Mouse (Mus musculus) heart, embryonic 15.5 days (tissue): Measurements from ENCODE around the gene Atrnl1. TPM values are rescaled to one million over a fixed set of nuclear protein-coding genes. Genes with fewer than 3 reads are reported as not detected.

Experiments
- ATAC-seq: fragments of 200-750 bp; cut with Nextera tagmentation; replicated peaks from 2 replicates; pipeline ENCODE4 v1.8.0; 2017; ENCODE audit warnings: low read depth, moderate TSS enrichment; ENCODE audit not compliant: insufficient number of reproducible peaks, insufficient read depth, low FRiP score
- H3K27ac ChIP-seq: fragments of 300-500 bp; sonication (generic); 2 replicates; pipeline ENCODE4 v1.5.1; 2015; ENCODE audit warnings: mild to moderate bottlenecking, inconsistent platforms
- H3K27me3 ChIP-seq: fragments of 300-500 bp; sonication (generic); 2 replicates; pipeline ENCODE4 v1.6.1; 2015; ENCODE audit warnings: inconsistent platforms
- H3K36me3 ChIP-seq: fragments of 300-500 bp; sonication (generic); 2 replicates; pipeline ENCODE4 v1.6.1; 2015; ENCODE audit warnings: mild to moderate bottlenecking, inconsistent platforms
- H3K4me1 ChIP-seq: fragments of 300-500 bp; sonication (generic); replicated peaks from 2 replicates; pipeline ENCODE4 v1.6.1; 2015; ENCODE audit warnings: inconsistent platforms
- H3K4me2 ChIP-seq: fragments of 300-500 bp; sonication (generic); 2 replicates; pipeline ENCODE4 v1.6.1; 2015; ENCODE audit warnings: inconsistent platforms, mild to moderate bottlenecking, moderate library complexity
- H3K4me3 ChIP-seq: fragments of 300-500 bp; sonication (generic); 2 replicates; pipeline ENCODE4 v1.5.1; 2015; ENCODE audit warnings: mild to moderate bottlenecking, inconsistent platforms
- H3K9ac ChIP-seq: fragments of 300-500 bp; sonication (generic); 2 replicates; pipeline ENCODE4 v1.6.1; 2015; ENCODE audit warnings: mild to moderate bottlenecking, inconsistent platforms
- H3K9me3 ChIP-seq: fragments of 300-500 bp; sonication (generic); replicated peaks from 2 replicates; pipeline ENCODE4 v1.6.1; 2016; ENCODE audit warnings: inconsistent platforms
- whole genome bisulfite sequencing: fragments of 180-500 bp; shearing (Covaris S2); methylation state at CpG from one replicate; pipeline ENCODE4 v1.1.7; 2015; ENCODE audit warnings: mixed read lengths; 5-methylcytosine and 5-hydroxymethylcytosine counted together
- polyA plus RNA-seq: library from polyadenylated mRNA; unstranded; fragments of >200 nt; fragmentation: Nextera tagmentation; extraction: Ambion mirVana; gene quantifications from 2 replicates; pipeline ENCODE4 v1.2.1, GENCODE M21; 2015

Atrnl1 gene
- polyA plus RNA-seq, 1 experiment from 2014 or later = 2.9 TPM

GRCm38 (mm10) chr19:57589516-57589915 lies 21.3 kb upstream of the Atrnl1 start:
- no peak overlapping the region for H3K27ac ChIP-seq
- no peaks in the 10 kb centered on the region for H3K27me3 ChIP-seq
- peaks cover 3% of the 10 kb centered on the region for H3K4me1 ChIP-seq
- no peak overlapping the region for H3K9ac ChIP-seq
- no peaks in the 10 kb centered on the region for H3K36me3 ChIP-seq
- H3K4me3 ChIP-seq = no peak overlapping the region
- no peak overlapping the region for H3K4me2 ChIP-seq
- no peaks in the 10 kb centered on the region for H3K9me3 ChIP-seq
- ATAC-seq = no peak
- WGBS = 63% methylated on average over 9 of the region's 9 CpGs

- Histone ChIP-seq H3K9me3 (no peaks in the 10 kb centered on the region), H3K27me3 (no peaks in the 10 kb centered on the region), H3K9ac (no peak overlapping the region), H3K4me3 (no peak overlapping the region), H3K4me1 (peaks cover under 1% of the 10 kb centered on the region), H3K27ac (no peak overlapping the region), H3K36me3 (no peaks in the 10 kb centered on the region), H3K4me2 (no peak overlapping the region)
- ATAC-seq = no peak
- WGBS = 75% methylated on average over 5 of the region's 5 CpGs
These were observed 19.9 kb upstream of the Atrnl1 start for GRCm38 (mm10) chr19:57590895-57591294.

- H3K4me1 ChIP-seq = no peaks in the 10 kb centered on the region
- no peaks in the 10 kb centered on the region for H3K36me3 ChIP-seq
- H3K27me3 ChIP-seq = no peaks in the 10 kb centered on the region
- no peak overlapping the region for H3K4me3 ChIP-seq
- no peak overlapping the region for H3K4me2 ChIP-seq
- H3K9ac ChIP-seq = no peak overlapping the region
- ATAC-seq = no peak
- WGBS = 79% methylated on average over 10 of the region's 10 CpGs
- no peaks in the 10 kb centered on the region for H3K9me3 ChIP-seq
- H3K27ac ChIP-seq = no peak overlapping the region
These were observed 19.2 kb upstream of the Atrnl1 start for GRCm38 (mm10) chr19:57591631-57592030.

- Histone ChIP-seq H3K27ac (no peak overlapping the region), H3K9me3 (no peaks in the 10 kb centered on the region), H3K36me3 (no peaks in the 10 kb centered on the region), H3K4me3 (no peak overlapping the region), H3K4me2 (no peak overlapping the region), H3K27me3 (no peaks in the 10 kb centered on the region), H3K9ac (no peak overlapping the region), H3K4me1 (no peaks in the 10 kb centered on the region)
- 75% methylated on average over 2 of the region's 2 CpGs for WGBS
- ATAC-seq = no peak
These were observed 18.5 kb upstream of the Atrnl1 start for GRCm38 (mm10) chr19:57592355-57592754.

- no peak overlapping the region for H3K9ac ChIP-seq
- ATAC-seq = no peak
- 77% methylated on average over 8 of the region's 8 CpGs for WGBS
- no peaks in the 10 kb centered on the region for H3K27me3 ChIP-seq
- no peak overlapping the region for H3K27ac ChIP-seq
- H3K9me3 ChIP-seq = no peaks in the 10 kb centered on the region
- H3K4me3 ChIP-seq = no peak overlapping the region
- no peaks in the 10 kb centered on the region for H3K4me1 ChIP-seq
- H3K4me2 ChIP-seq = no peak overlapping the region
- no peaks in the 10 kb centered on the region for H3K36me3 ChIP-seq
These were observed 11.7 kb upstream of the Atrnl1 start for GRCm38 (mm10) chr19:57599126-57599525.

- WGBS = 57% methylated on average over 16 of the region's 16 CpGs
- no peak overlapping the region for H3K27ac ChIP-seq
- no peak overlapping the region for H3K4me2 ChIP-seq
These were observed 10.5 kb upstream of the Atrnl1 start for GRCm38 (mm10) chr19:57600233-57600929.

GRCm38 (mm10) chr19:57600930-57601328 lies 9.9 kb upstream of the Atrnl1 start:
- Histone ChIP-seq H3K4me2 (no peak overlapping the region), H3K4me3 (no peak overlapping the region), H3K9me3 (no peaks in the 10 kb centered on the region), H3K4me1 (no peaks in the 10 kb centered on the region), H3K9ac (no peak overlapping the region), H3K27me3 (no peaks in the 10 kb centered on the region), H3K27ac (no peak overlapping the region), H3K36me3 (no peaks in the 10 kb centered on the region)
- ATAC-seq = no peak
- WGBS = 82% methylated on average over 2 of the region's 2 CpGs

More at GRCm38 (mm10) chr19:57600233-57600929, 10.5 kb upstream of the Atrnl1 start:
- no peaks in the 10 kb centered on the region for H3K36me3 ChIP-seq
- no peaks in the 10 kb centered on the region for H3K27me3 ChIP-seq
- no peak overlapping the region for H3K9ac ChIP-seq
- no peaks in the 10 kb centered on the region for H3K4me1 ChIP-seq
- H3K9me3 ChIP-seq = no peaks in the 10 kb centered on the region
- ATAC-seq = no peak
- H3K4me3 ChIP-seq = no peak overlapping the region

- 38% methylated on average over 3 of the region's 3 CpGs for WGBS
- H3K27ac ChIP-seq = 0 out of 2 replicates have a peak overlapping the region, but pooled peaks have one; percentile 36
- H3K36me3 ChIP-seq = no peaks in the 10 kb centered on the region
- no peak overlapping the region for H3K9ac ChIP-seq
- no peaks in the 10 kb centered on the region for H3K27me3 ChIP-seq
- no peak overlapping the region for H3K4me3 ChIP-seq
- no peak overlapping the region for H3K4me2 ChIP-seq
- H3K9me3 ChIP-seq = no peaks in the 10 kb centered on the region
- H3K4me1 ChIP-seq = no peaks in the 10 kb centered on the region
- 0 out of 2 replicates have a peak, but pooled peaks have one; percentile 35 for ATAC-seq
These were observed 7.2 kb upstream of the Atrnl1 start for GRCm38 (mm10) chr19:57603593-57603992.

GRCm38 (mm10) chr19:57605941-57606340 lies 4.9 kb upstream of the Atrnl1 start:
- H3K27me3 ChIP-seq = no peaks in the 10 kb centered on the region
- no peak overlapping the region for H3K9ac ChIP-seq
- 75% methylated on average over 3 of the region's 3 CpGs for WGBS
- no peak for ATAC-seq
- H3K4me2 ChIP-seq = no peak overlapping the region
- H3K27ac ChIP-seq = no peak overlapping the region
- H3K4me1 ChIP-seq = peaks cover 3% of the 10 kb centered on the region; the same call in 1 of the 2 replicates
- H3K4me3 ChIP-seq = no peak overlapping the region
- H3K36me3 ChIP-seq = no peaks in the 10 kb centered on the region
- H3K9me3 ChIP-seq = no peaks in the 10 kb centered on the region

GRCm38 (mm10) chr19:57606351-57606750 lies 4.5 kb upstream of the Atrnl1 start:
- no peak for ATAC-seq
- WGBS = 87% methylated on average over 10 of the region's 10 CpGs
- Histone ChIP-seq H3K36me3 (no peaks in the 10 kb centered on the region), H3K4me1 (peaks cover 3% of the 10 kb centered on the region; the same call in 1 of the 2 replicates), H3K4me3 (no peak overlapping the region), H3K9ac (no peak overlapping the region), H3K4me2 (no peak overlapping the region), H3K9me3 (no peaks in the 10 kb centered on the region), H3K27ac (no peak overlapping the region), H3K27me3 (no peaks in the 10 kb centered on the region)

- no peak for ATAC-seq
- H3K36me3 ChIP-seq = no peaks in the 10 kb centered on the region
- WGBS = 17% methylated on average over 12 of the region's 12 CpGs
These were observed 1.3 kb upstream of the Atrnl1 start for GRCm38 (mm10) chr19:57609361-57610057.

More at GRCm38 (mm10) chr19:57609361-57610057, 1.3 kb upstream of the Atrnl1 start:
- Histone ChIP-seq H3K4me3 (peak overlapping the region; percentile 95), H3K27me3 (no peaks in the 10 kb centered on the region), H3K4me2 (peak overlapping the region; percentile 100), H3K4me1 (peaks cover 18% of the 10 kb centered on the region), H3K27ac (peak overlapping the region; percentile 97), H3K9me3 (no peaks in the 10 kb centered on the region), H3K9ac (peak overlapping the region; percentile 87)
